Mouse (Mus musculus): ENCODE results near the gene Rps3. TPM values are rescaled to one million over a fixed set of nuclear protein-coding genes. Genes with fewer than 3 reads are reported as not detected.

The Rps3 gene
- total RNA-seq, 2 experiments from 2014 or later = 242 to 287 TPM

DNA sequence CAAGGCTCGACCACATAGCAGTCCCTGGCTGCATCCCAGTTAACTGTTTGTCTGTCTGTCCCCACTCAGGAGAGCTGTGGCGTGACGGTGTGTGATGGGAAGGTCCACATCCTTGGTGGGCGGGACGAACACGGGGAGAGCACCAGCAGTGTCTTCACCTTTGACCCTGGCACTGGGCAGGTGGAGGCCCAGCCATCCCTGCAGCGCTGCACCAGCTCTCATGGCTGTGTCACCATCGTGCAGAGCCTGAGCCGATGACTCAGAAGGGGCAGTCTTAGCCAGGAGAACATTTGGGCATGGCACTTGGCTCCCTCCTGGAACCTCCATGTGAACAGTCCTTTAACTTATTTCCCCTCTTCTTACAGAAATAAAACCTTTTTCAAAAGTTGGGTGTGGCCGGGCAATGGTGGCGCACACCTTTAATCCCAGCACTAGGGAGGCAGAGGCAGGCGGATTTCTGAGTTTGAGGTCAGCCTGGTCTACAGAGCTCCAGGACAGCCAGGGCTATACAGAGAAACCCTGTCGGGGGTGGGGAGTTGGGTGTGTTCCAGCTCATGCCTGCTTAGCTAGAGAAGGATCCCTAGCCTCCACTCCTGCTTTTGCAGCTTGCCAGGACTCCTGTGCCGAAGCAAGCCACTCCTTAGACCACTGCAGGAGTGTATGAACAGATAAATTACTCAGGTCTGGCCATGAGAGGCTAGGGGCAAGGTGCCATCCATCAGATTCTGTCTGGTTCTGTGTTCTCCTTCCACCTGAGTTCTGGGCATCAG is 9.7 kb downstream of the Rps3 start:
- H3K27ac ChIP-seq = no peak overlapping the region

DNA sequence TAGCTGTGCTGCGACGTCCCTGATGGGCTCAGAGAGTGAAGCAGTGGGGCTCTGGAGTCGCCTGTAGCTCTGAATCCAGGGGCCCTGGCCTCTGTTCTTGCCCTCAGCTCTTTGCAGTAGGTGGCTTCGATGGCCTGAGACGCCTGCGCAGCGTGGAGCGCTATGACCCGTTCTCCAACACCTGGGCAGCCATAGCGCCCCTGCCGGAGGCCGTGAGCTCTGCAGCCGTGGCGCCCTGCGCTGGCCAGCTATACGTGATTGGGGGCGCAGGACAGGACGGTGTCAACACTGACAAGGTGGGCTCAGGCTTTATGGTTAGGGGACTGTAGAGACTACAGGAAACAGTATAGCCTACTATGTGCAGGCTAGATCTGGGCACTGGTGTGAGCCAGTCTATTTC is 12.0 kb downstream of the Rps3 start:
- peak; percentile 18 for DNase-seq
- intact Hi-C loops (cut with DNase I) = no loop called here
- Histone ChIP-seq H3K27ac (no peak overlapping the region), H3K4me3 (no peak overlapping the region)
- TF ChIP-seq CTCF (IDR thresholded peaks at IDR 0.05) = peak; percentile 12; the same call in 1 of the 2 replicates

More for the DNA sequence above, 9.7 kb downstream of the Rps3 start:
- TF ChIP-seq CTCF (IDR thresholded peaks at IDR 0.05) = no peak
- intact Hi-C loops (cut with DNase I) = no loop called here
- DNase-seq = peak; percentile 23
- H3K4me3 ChIP-seq = no peak overlapping the region

DNA sequence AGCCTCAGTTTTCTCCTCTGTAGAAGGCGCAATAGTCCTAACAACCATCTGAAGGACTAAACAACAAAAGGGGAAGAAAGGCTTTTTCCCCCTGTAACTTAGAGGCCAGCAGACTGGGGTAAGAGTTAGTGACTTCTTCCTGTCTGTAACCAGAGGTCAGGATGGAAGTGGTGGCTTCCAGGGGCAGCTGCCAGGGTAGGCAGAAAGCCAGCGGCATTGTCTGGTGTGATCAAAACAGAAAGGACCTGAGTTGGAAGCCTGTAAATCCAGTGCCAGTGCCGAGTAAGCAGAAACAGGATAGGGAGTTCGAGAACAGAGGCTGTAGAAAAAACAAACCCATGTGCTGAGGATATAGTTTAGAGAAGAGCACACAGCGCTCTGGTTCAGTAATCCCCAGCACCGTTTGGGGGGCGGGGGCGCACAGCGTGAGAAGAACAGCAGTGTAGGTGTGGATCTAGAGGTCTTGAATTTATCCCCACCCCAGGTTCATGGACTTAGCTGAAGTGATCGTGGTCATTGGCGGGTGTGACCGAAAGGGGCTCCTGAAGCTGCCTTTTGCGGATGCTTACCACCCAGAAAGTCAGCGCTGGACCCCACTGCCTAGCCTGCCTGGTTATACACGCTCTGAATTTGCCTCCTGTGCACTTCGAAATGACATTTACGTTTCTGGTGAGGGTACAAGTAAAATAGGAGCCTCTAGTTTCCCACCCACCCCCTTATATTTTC is 13.7 kb downstream of the Rps3 start:
- no peak for TF ChIP-seq CTCF (IDR thresholded peaks at IDR 0.05)
- H3K4me3 ChIP-seq = no peak overlapping the region
- DNase-seq = peak; percentile 41
- no peak overlapping the region for H3K27ac ChIP-seq
- intact Hi-C loops (cut with DNase I) = no loop called here

DNA sequence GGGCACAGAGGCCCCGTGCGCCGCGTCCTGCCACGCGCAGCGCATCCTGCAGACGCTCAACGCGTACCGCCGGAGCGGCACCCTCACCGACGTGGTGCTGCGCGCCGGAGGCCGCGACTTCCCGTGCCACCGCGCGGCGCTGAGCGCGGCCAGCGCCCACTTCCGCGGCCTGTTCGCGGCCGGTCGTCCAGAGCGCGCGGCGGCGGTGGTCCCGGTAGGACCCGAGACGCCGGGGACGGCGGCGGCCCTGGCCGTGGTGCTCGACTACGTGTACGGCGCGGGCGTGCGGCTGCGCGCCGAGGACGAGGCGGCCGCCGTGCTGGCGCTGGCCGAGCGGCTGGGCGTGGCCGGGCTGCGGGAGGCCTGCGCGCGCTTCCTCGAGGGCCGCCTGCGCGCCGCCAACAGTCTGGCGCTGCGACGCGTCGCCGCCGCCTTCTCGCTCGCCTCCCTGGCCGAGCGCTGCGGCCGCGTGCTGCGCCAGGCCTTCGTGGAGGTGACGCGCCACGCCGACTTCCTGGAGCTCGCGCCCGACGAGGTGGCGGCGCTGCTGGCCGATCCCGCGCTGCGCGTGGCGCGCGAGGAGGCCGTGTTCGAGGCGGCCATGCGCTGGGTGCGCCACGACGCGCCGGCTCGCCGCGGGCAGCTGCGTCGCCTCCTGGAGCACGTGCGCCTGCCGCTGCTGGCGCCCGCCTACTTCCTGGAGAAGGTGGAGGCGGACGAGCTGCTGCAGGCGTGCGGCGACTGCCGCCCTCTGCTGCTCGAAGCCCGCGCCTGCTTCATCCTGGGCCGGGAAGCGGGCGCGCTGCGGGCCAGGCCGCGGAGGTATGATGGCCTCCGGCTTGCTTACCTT is 15.0 kb downstream of the Rps3 start:
- peak; percentile 50 for TF ChIP-seq CTCF (IDR thresholded peaks at IDR 0.05)
- intact Hi-C loops (cut with DNase I) = no loop called here
- peak overlapping the region; percentile 73 for H3K4me3 ChIP-seq
- DNase-seq = peak; percentile 79
- peak overlapping the region; percentile 54; the same call in 1 of the 2 replicates for H3K27ac ChIP-seq

DNA sequence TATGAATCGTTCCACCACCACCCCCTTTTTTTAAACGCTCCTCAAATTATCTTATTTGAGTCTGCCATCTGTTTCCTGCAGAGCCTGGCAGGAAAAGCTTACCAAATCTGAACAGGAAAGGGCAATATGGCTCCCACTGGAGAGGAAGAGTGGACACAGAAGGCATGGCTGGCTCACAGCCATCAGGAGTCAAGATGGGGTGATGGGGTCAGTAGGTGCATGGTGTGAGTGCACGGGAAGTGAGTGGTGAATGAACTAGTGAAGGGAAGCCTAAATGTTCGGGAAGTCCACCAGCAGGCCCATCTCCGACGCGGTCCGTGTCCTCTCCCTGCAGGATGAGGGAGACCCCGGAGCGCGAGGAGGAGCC is 15.6 kb downstream of the Rps3 start:
- DNase-seq = peak; percentile 46
- TF ChIP-seq CTCF (IDR thresholded peaks at IDR 0.05) = no peak
- H3K27ac ChIP-seq = peak overlapping the region; percentile 54; the same call in 1 of the 2 replicates
- intact Hi-C loops (cut with DNase I) = no loop called here
- H3K4me3 ChIP-seq = peak overlapping the region; percentile 73

DNA sequence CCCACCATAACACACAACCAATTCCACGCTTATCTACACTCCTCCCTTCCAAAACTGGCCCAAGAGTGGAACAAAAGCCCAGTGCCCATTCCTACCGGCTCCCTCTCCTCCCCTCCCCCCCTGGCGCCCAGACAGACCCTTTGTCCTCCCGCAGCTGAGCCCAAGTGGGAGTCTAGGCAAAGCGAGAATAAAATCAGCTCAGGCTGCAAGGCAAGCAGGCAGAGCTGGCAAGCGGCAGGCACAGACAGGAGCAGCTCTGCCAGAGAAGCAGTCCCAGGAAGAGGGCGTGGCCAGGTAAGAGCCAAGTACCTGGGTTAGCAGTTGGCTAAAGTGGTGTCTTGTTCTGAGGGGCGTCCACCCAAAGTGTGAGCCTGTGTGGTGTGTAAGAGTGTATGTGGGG is 17.7 kb downstream of the Rps3 start, which contains the start of gene Klhl35:
TSS of gene Klhl35 (plus strand) at position 194 of the 400 bp plus-strand sequence.
- TF ChIP-seq CTCF (IDR thresholded peaks at IDR 0.05) = no peak
- no peak for DNase-seq
- intact Hi-C loops (cut with DNase I) = no loop called here
- no peak within 1 kb of the TSS for H3K27ac ChIP-seq
- H3K4me3 ChIP-seq = no peak within 1 kb of the TSS

DNA sequence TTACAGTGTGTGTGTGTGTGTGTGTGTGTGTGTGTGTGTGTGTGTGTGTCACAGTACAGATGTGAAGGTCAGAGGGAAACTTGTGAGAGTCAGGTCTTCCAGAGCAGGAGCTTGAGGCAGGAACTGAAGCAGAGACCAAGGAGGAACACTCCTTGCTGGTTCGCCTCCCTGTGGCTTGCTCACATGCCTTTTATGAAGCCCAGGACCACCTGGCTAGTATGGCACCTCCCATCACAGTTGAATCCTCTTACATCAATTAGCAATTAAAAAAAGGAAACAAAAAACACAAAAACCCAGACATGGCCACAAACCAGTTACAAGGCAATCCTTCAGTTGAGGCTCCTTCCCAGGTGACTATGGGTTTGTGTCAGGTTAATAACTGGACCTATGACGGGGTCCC is 20.4 kb downstream of the Rps3 start:
- no peak for TF ChIP-seq CTCF (IDR thresholded peaks at IDR 0.05)
- intact Hi-C loops (cut with DNase I) = no loop called here
- Histone ChIP-seq H3K4me3 (no peak overlapping the region), H3K27ac (no peak overlapping the region)
- DNase-seq = no peak

DNA sequence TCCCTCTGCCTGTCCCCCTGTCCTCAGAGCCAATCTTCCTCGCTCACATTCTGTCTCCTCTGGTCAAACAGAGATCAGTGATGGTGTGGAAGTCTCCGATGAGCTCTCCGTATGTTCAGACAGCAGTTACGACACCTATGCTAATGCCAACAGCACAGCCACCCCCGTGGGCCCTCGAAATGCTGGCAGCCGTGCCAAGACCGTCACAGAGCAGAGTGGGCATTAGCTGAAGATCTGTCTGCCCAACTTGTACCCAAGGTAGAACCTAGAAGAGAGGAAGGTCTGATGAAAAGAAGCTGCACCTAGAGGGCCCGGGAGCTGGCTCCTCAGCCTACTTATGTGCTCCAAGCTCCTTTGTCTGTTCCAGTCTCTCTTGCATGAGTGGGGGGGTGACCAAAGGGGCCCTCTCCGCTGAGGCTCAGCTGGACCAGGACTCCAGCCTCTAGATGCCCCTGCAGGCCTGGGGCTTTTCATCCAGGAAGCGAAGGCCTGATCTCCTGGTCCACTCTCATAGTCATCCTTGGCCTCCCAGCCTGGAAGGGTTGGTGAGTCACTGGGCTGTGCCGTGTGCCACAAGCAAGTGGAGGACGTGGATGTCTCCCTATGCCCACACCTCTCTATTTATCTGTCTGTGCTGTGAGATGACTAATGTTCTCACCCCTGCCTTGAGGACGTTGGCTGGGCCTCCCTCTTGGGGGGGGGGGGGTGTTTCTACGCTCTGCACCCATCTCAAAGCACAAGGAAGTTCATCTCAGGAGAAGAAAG is 23.5 kb downstream of the Rps3 start:
- no peak for TF ChIP-seq CTCF (IDR thresholded peaks at IDR 0.05)
- Histone ChIP-seq H3K27ac (no peak overlapping the region), H3K4me3 (no peak overlapping the region)
- no peak for DNase-seq
- intact Hi-C loops (cut with DNase I) = no loop called here

DNA sequence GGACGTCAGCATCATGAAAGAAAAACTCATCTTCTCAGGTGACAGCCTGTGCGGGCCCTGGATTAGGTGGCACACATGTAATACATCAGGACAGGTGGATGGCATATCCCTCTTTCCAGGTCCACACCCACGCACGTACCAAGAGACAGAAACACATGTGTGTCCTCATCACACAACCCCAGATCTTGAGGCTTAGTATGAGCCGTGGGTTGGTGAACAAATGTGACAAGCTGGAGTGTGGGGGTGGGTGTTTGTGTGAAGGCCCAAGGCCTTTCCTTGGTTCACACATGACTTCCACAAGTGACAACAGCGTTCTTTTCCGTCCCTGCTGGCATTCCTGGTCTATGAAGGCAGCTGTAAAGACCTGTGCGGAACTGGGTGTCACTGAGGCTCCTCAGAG is 24.7 kb downstream of the Rps3 start:
- intact Hi-C loops (cut with DNase I) = no loop called here
- no peak for TF ChIP-seq CTCF (IDR thresholded peaks at IDR 0.05)
- H3K4me3 ChIP-seq = no peak overlapping the region

DNA sequence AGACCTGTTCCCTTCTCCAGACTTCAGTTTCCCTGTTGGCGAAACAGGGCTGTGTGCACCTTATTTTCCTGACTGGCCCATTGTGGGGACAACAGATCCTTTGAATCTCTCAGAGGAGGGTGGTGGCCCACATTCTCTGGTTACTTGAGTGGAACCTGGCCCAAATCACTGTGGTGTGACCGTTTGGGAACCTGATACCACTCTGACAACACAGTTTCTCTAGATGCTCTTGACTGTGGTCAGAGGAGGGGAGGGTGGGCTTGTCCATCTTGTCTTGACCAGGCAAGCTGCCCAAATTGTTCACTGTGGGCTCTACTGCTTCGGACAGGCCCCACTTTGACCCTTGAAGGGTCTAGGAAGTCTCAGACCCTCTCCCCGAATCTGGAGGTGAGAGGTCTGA is 29.5 kb downstream of the Rps3 start:
- no peak overlapping the region for H3K4me3 ChIP-seq
- TF ChIP-seq CTCF (IDR thresholded peaks at IDR 0.05) = no peak
- no peak overlapping the region for H3K27ac ChIP-seq
- DNase-seq = no peak
- intact Hi-C loops (cut with DNase I) = no loop called here

More for the DNA sequence above, 24.7 kb downstream of the Rps3 start:
- H3K27ac ChIP-seq = no peak overlapping the region
- DNase-seq = no peak

DNA sequence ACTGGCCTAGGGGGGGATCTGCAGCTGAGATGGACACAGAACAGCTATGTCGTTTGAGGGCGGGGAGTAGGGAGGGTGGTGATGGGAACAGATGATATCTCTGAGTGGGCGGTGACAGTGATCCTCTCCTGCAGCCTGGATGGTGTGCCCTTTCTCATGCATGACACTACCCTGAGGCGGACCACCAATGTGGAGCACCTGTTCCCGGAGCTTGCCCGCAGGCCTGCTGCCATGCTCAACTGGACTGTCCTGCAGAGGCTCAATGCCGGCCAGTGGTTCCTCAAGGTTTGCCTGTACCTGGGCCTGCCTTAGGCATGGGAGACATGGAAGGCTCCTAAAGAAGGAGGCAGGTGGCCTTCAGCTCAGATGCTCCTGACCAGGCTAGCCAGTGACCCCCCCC is 30.7 kb downstream of the Rps3 start:
- intact Hi-C loops (cut with DNase I) = no loop called here
- no peak overlapping the region for H3K27ac ChIP-seq

DNA sequence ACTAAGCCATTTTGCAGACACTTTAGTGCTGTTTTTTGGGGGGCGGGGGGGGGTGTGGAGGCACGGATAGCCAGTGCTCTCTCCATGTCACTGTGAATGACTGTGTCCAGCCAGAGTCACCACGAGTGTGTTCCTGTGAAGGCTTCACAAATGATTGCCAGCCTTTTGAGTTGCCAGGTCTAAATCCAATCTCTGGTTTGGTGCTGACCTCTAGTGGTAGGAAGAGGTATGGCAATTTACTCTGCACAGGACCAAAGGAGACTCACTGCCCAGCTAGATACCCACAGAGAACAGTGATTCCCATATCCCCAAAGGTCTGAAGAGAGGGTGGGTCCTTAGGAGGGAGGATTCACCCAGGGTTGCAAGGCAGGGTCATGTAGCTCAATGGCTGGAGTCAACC is 32.8 kb downstream of the Rps3 start:
- DNase-seq = peak; percentile 54
- TF ChIP-seq CTCF (IDR thresholded peaks at IDR 0.05) = peak; percentile 93
- intact Hi-C loops (cut with DNase I) = loop anchor here (1.0 to 2.0 kb wide), 2 partner anchors 75 to 118 kb away; no protein-coding TSS in a partner anchor
- Histone ChIP-seq H3K27ac (no peak overlapping the region), H3K4me3 (no peak overlapping the region)

More for the DNA sequence above, 30.7 kb downstream of the Rps3 start:
- no peak overlapping the region for H3K4me3 ChIP-seq
- TF ChIP-seq CTCF (IDR thresholded peaks at IDR 0.05) = no peak
- no peak for DNase-seq

All from gastrocnemius, adult 2 months (tissue).